Mouse (Mus musculus) small intestine, adult 10 weeks (tissue): Measurements from ENCODE around the gene Nat8f5. TPM values are rescaled to one million over a fixed set of nuclear protein-coding genes. Genes with fewer than 3 reads are reported as not detected.

Experiments used
- polyA plus RNA-seq: library from polyadenylated mRNA; stranded (reverse); fragments of 350-450 nt; fragmentation: Illumina TruSeq; extraction: RNeasy Lipid Tissue Mini Kit (QIAGEN cat#74804); gene quantifications from one replicate; pipeline ENCODE4 v1.2.3, GENCODE M21; 2014; ENCODE audit warnings: low replicate concordance

Gene Nat8f5
- 88.4 TPM for polyA plus RNA-seq

DNA sequence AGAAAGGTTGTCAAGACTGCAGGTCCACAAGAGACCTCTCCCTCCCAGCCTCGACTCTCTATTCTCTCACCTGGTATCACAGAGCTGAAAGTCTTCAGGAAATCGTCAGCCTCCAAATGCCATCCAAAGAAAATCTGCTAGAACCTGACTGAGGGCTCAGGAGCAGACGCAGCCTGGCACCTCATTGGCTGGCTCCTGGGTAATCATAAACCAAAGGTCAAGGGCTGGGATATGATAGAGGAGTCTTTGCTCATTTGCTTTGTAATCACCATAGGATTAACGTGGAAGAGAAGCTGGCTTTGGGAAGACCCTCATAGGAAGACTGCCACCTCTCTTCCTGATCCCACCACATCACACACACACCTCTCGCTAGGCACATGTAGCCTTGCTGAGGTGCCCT is at the start of gene Nat8f5, which contains the start of gene Nat8f6:
Gene Nat8f5, minus strand, starts transcription at position 136 of the 400 bp plus-strand sequence.
Gene Nat8f6, minus strand, starts transcription at position 118 of the 400 bp plus-strand sequence.

DNA sequence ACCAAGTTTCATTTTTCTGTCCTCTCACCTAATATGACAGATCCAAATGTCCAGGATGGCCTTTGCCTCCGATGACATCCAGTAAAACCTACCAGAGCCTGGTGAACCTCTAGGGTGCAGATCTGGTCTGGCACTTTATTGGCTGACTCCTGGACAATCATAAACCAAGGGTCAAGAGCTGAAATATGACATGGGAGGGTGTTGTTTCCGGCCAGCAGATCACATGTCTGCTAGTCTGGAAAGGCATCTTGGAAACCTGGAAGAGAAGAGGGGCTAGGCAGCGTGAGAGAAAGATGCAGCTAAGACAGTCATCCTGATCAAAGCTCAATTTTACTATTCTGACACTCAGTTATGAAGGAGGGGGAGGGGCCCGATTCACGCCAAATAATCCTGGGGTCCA is 48.2 kb upstream of the Nat8f5 start, which contains the start of gene Nat8f2:
Gene Nat8f2, minus strand, starts transcription at position 153 of the 400 bp plus-strand sequence.

DNA sequence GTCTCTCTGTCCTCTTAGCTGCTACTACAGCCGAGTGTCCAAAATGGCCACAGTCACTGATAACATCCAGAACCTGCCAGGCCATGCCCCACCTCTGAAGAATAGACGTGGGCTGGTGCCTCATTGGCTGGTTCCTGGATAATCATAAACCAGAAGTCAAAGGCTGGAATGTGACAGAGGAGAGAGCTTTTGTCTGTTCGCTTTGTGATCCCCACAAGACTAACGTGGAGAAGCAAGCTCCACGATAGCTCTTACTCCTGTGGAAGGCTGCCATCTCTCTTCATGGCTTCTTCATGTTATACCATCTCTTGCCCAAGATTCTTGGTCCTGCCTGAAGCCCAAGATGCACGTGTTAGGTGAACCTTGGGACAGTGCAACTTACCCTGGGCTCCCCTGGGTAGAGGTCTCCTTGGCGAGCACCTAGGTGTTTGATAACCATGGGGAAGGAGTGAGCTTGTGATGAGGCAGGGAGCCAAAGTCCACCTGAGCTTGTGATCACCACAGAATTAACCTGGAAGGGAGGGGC is 11.1 kb upstream of the Nat8f5 start, which contains the start of gene Nat8:
Gene Nat8, minus strand, starts transcription at position 287 of the 526 bp plus-strand sequence.

Other genes with a start within 250 kb of the Nat8f5 start
- 3.3 TPM for gene Alms1, start 233.4 kb downstream of the Nat8f5 start, polyA plus RNA-seq
- gene Nat8f7, start 107.8 kb downstream of the Nat8f5 start, polyA plus RNA-seq = not detected
- 1.6 TPM for gene Nat8f3, start 55.2 kb downstream of the Nat8f5 start, polyA plus RNA-seq
- gene Nat8f6, start within 50 bp of the Nat8f5 start, polyA plus RNA-seq = 3.6 TPM
- gene Nat8, start 11.1 kb upstream of the Nat8f5 start, polyA plus RNA-seq = 24.9 TPM
- 11.9 TPM for gene Nat8f2, start 48.2 kb upstream of the Nat8f5 start, polyA plus RNA-seq
- 181 TPM for gene Nat8f4, start 83.9 kb upstream of the Nat8f5 start, polyA plus RNA-seq
- 246 TPM for gene Tprkb, start 90.9 kb upstream of the Nat8f5 start, polyA plus RNA-seq
- 1.3 TPM for gene Nat8f1, start 94.7 kb upstream of the Nat8f5 start, polyA plus RNA-seq
- 234 TPM for gene Dusp11, start 140.7 kb upstream of the Nat8f5 start, polyA plus RNA-seq
- gene Figla, start 195.2 kb upstream of the Nat8f5 start, polyA plus RNA-seq = not detected
- gene Add2, start 207.7 kb upstream of the Nat8f5 start, polyA plus RNA-seq = 0.15 TPM